Mouse (Mus musculus): ENCODE results near the gene Vmn1r104.
"Not testable (repeated sequence)": the region's sequence is repeated elsewhere in the genome, so short reads cannot be mapped to it uniquely, and the experiment has no call there.

DNA sequence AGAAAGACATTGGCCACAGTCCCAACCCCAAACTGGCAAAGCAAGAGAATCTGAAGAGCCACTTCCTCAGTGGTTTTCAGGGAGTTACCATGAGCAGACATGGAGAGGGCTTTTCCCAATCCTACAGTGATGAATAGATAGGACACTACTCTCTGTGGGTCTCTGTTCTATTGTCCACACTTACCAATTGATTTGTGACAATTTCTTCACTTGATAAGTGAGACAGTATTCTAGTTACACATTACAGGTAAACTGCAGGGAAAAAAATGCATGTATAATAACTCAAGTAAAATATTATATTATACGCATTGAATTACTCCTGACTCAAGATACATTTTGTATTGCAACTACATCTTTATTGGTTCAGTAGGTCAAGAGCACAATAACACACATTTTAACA lies 12.0 kb downstream of the Vmn1r104 start, which contains the start of gene Gm5726:
- TF ChIP-seq GATA1 (IDR thresholded peaks at IDR 0.05; ENCODE audit: borderline replicate concordance, low read length); FLI1 (IDR thresholded peaks at IDR 0.05; ENCODE audit: low read length): not testable (repeated sequence)

Measured in megakaryocyte, embryonic 14.5 days (primary cell).